ENCODE assay signal across 21 mouse cellular contexts in genomic region chr11:120382509-120382908, GRCm38 (mm10). TPM values are rescaled to one million over a fixed set of nuclear protein-coding genes. Genes with fewer than 3 reads are reported as not detected.
DNase-seq lines count a peak whose midpoint lies in the region; ATAC-seq and TF ChIP-seq lines count a peak whose summit lies in the region.
"Had no signal": no experiment of that assay in that cellular context is flagged by ENCODE, and none has a peak within 500 bp of the region (broad histone marks: within the 10 kb centered on the region; RNA-seq: fewer than 3 reads in every experiment).

No protein-coding gene starts in this region.

- H3K4me1 ChIP-seq in forebrain, embryonic 10.5 days, result peaks cover 20% of the 10 kb centered on the region
- H3K4me1 ChIP-seq in forebrain, embryonic 15.5 days, result peaks cover 11% of the 10 kb centered on the region
- H3K4me1 ChIP-seq in G1E (ENCODE audit: insufficient read depth, low read depth, low read length), result peaks cover 63% of the 10 kb centered on the region
- peaks cover 35% of the 10 kb centered on the region for H3K4me1 ChIP-seq in heart, embryonic 11.5 days (ENCODE audit: control insufficient read depth, insufficient read depth, low read length)
- H3K4me1 ChIP-seq in liver, postnatal 0 days (ENCODE audit: insufficient read depth), result peaks cover 21% of the 10 kb centered on the region

- H3K36me3 ChIP-seq in forebrain, embryonic 10.5 days (replicated peaks), result peaks cover 76% of the 10 kb centered on the region
- H3K36me3 ChIP-seq in forebrain, embryonic 15.5 days, result peaks cover 64% of the 10 kb centered on the region
- H3K36me3 ChIP-seq in G1E (replicated peaks), result peaks cover 88% of the 10 kb centered on the region
- H3K36me3 ChIP-seq in heart, embryonic 11.5 days (ENCODE audit: control insufficient read depth, insufficient read depth, low read length), result peaks cover 26% of the 10 kb centered on the region
- H3K36me3 ChIP-seq in liver, postnatal 0 days (replicated peaks; ENCODE audit: insufficient read depth, low read length), result peaks cover 65% of the 10 kb centered on the region

- no peak for DNase-seq in forebrain, embryonic 10.5 days (ENCODE audit: extremely low spot score, low spot score)
- no peak for DNase-seq in G1E (ENCODE audit: low spot score)
- DNase-seq in left cerebral cortex, postnatal 14 days (ENCODE audit: low spot score in 2 of 2), result peak; percentile 33 to 77
- DNase-seq in liver, postnatal 0 days, result no peak
- DNase-seq in spleen, adult 18-20 months, result no peak
- no peak for DNase-seq in kidney, postnatal 4 days
- DNase-seq: cerebellum, adult 9-10 months; gastrocnemius, postnatal 14 days; layer of hippocampus, adult 9-11 months had no signal

- H3K9me3 ChIP-seq in forebrain, embryonic 10.5 days, result no peaks in the 10 kb centered on the region
- no peaks in the 10 kb centered on the region for H3K9me3 ChIP-seq in forebrain, embryonic 15.5 days
- no peaks in the 10 kb centered on the region for H3K9me3 ChIP-seq in G1E (replicated peaks)
- H3K9me3 ChIP-seq in heart, embryonic 11.5 days (replicated peaks; ENCODE audit: control insufficient read depth, low read length), result no peaks in the 10 kb centered on the region
- H3K9me3 ChIP-seq in liver, postnatal 0 days (ENCODE audit: low read length), result no peaks in the 10 kb centered on the region
- H3K9me3 ChIP-seq: embryonic facial prominence, embryonic 15.5 days; forebrain, embryonic 13.5 days; limb, embryonic 10.5 days; midbrain, embryonic 10.5 days had no signal

- no peak overlapping the region for H3K27ac ChIP-seq in forebrain, embryonic 10.5 days
- H3K27ac ChIP-seq in forebrain, embryonic 15.5 days (replicated peaks), result no peak overlapping the region
- H3K27ac ChIP-seq in heart, embryonic 11.5 days (ENCODE audit: low read depth, low read length), result peak overlapping the region; percentile 80
- H3K27ac ChIP-seq in liver, postnatal 0 days (ENCODE audit: low read depth), result no peak overlapping the region
- H3K27ac ChIP-seq: embryonic facial prominence, embryonic 15.5 days; forebrain, embryonic 13.5 days; kidney, postnatal 0 days; limb, embryonic 10.5 days; liver, embryonic 14.5 days; midbrain, embryonic 10.5 days had no signal

- ATAC-seq in forebrain, embryonic 15.5 days (replicated peaks), result no peak
- ATAC-seq in G1E (ENCODE audit: extremely low read depth, insufficient number of reproducible peaks, low FRiP score, poor library complexity, severe bottlenecking), result no peak
- 0 out of 2 replicates have a peak, but pooled peaks have one; percentile 11 for ATAC-seq in heart, embryonic 11.5 days (replicated peaks; ENCODE audit: insufficient number of reproducible peaks, low FRiP score, low TSS enrichment)
- ATAC-seq in liver, postnatal 0 days, result no peak
- ATAC-seq: forebrain, embryonic 13.5 days had no signal

- no peak overlapping the region for H3K4me2 ChIP-seq in forebrain, embryonic 15.5 days (replicated peaks)
- H3K4me2 ChIP-seq in heart, embryonic 11.5 days, result no peak overlapping the region
- no peak overlapping the region for H3K4me2 ChIP-seq in liver, postnatal 0 days (ENCODE audit: low read depth, low read length)
- H3K4me2 ChIP-seq: embryonic facial prominence, embryonic 15.5 days; forebrain, embryonic 13.5 days had no signal

- no peak for TF ChIP-seq CTCF in G1E (IDR thresholded peaks at IDR 0.05; ENCODE audit: low read depth, low read length)
- no peak for TF ChIP-seq CTCF in liver, postnatal 0 days (IDR thresholded peaks at IDR 0.05; ENCODE audit: low read depth)

- H3K9ac ChIP-seq in forebrain, embryonic 15.5 days (replicated peaks), result no peak overlapping the region
- no peak overlapping the region for H3K9ac ChIP-seq in heart, embryonic 11.5 days (ENCODE audit: low read depth, low read length)
- H3K9ac ChIP-seq in liver, postnatal 0 days (replicated peaks), result no peak overlapping the region
- H3K9ac ChIP-seq: embryonic facial prominence, embryonic 15.5 days; forebrain, embryonic 13.5 days; liver, embryonic 14.5 days had no signal

- intact Hi-C loops in left cerebral cortex, postnatal 14 days (cut with DNase I), result no loop called here

- WGBS in forebrain, embryonic 10.5 days, result 95% methylated on average over 9 of the region's 9 CpGs
- 92% methylated on average over 9 of the region's 9 CpGs for WGBS in forebrain, embryonic 15.5 days
- WGBS in heart, embryonic 11.5 days (ENCODE audit: insufficient replicate concordance), result 58% methylated on average over 9 of the region's 9 CpGs
- WGBS in liver, postnatal 0 days (ENCODE audit: insufficient replicate concordance), result 91% methylated on average over 9 of the region's 9 CpGs

- no peaks in the 10 kb centered on the region for H3K27me3 ChIP-seq in forebrain, embryonic 10.5 days (ENCODE audit: poor library complexity, severe bottlenecking)
- no peaks in the 10 kb centered on the region for H3K27me3 ChIP-seq in forebrain, embryonic 15.5 days
- no peaks in the 10 kb centered on the region; the same call in 1 of the 2 replicates for H3K27me3 ChIP-seq in G1E (ENCODE audit: insufficient read depth, low read length)
- no peaks in the 10 kb centered on the region for H3K27me3 ChIP-seq in heart, embryonic 11.5 days (ENCODE audit: control insufficient read depth, insufficient read depth, low read length)
- H3K27me3 ChIP-seq in liver, postnatal 0 days (ENCODE audit: insufficient read depth, low read length), result no peaks in the 10 kb centered on the region
- H3K27me3 ChIP-seq: embryonic facial prominence, embryonic 15.5 days; forebrain, embryonic 13.5 days had no signal

- no peak for TF ChIP-seq EP300 in liver, postnatal 0 days (IDR thresholded peaks at IDR 0.05; ENCODE audit: low read depth)

- H3K4me3 ChIP-seq in forebrain, embryonic 10.5 days, result 0 out of 2 replicates have a peak overlapping the region, but pooled peaks have one; percentile 2
- no peak overlapping the region for H3K4me3 ChIP-seq in forebrain, embryonic 15.5 days
- H3K4me3 ChIP-seq in G1E (ENCODE audit: low read depth, low read length), result peak overlapping the region; percentile 46; the same call in 1 of the 2 replicates
- H3K4me3 ChIP-seq in heart, embryonic 11.5 days (ENCODE audit: low read depth, low read length), result no peak overlapping the region
- H3K4me3 ChIP-seq in liver, postnatal 0 days (ENCODE audit: low read depth, low read length), result no peak overlapping the region
- H3K4me3 ChIP-seq: embryonic facial prominence, embryonic 15.5 days; forebrain, embryonic 13.5 days; limb, embryonic 10.5 days; midbrain, embryonic 10.5 days had no signal

RNA-seq across cellular contexts. Expression of gene Faap100, which starts 3.9 kb away (rescaled TPM):
- polyA plus RNA-seq in forebrain, embryonic 10.5 days (2016; fragmentation: Nextera tagmentation; extraction: Ambion mirVana), result 33.8 and 36.0 TPM in 2 replicates
- 72.1 and 74.1 TPM in 2 replicates for polyA plus RNA-seq in forebrain, embryonic 15.5 days (2015; fragmentation: Nextera tagmentation; extraction: Ambion mirVana)
- total RNA-seq in G1E (2014; fragmentation: Nextera tagmentation) (12.0 and 13.6 TPM in 2 replicates), G1E (2017) (5.2 and 6.2 TPM in 2 replicates)
- polyA plus RNA-seq in G1E (2012), result 29.7 and 30.6 TPM in 2 replicates
- 24.2 and 29.6 TPM in 2 replicates for polyA plus RNA-seq in heart, embryonic 11.5 days (2014; fragmentation: Nextera tagmentation; extraction: Ambion mirVana)
- 10 to 100 TPM; 30.4 to 35.9 TPM for total RNA-seq in left cerebral cortex, postnatal 14 days (2021)
- polyA plus RNA-seq in liver, postnatal 0 days (2015; fragmentation: Nextera tagmentation; extraction: Ambion mirVana), result 5.5 and 5.8 TPM in 2 replicates

RNA-seq across cellular contexts. Expression of gene Fscn2, which starts 21.2 kb away (rescaled TPM):
- polyA plus RNA-seq in forebrain, embryonic 10.5 days (2016; fragmentation: Nextera tagmentation; extraction: Ambion mirVana), result 0.32 TPM in 1 of 2 replicates, not detected in the other
- polyA plus RNA-seq in forebrain, embryonic 15.5 days (2015; fragmentation: Nextera tagmentation; extraction: Ambion mirVana), result 0.97 and 1.3 TPM in 2 replicates
- not detected in 2 replicates for total RNA-seq in G1E (2014; fragmentation: Nextera tagmentation)
- 0.11 TPM in 1 of 2 replicates, not detected in the other for total RNA-seq in G1E (2017)
- polyA plus RNA-seq in G1E (2012), result 0.03 TPM in 1 of 2 replicates, not detected in the other
- 0.57 TPM in 1 of 2 replicates, not detected in the other for polyA plus RNA-seq in heart, embryonic 11.5 days (2014; fragmentation: Nextera tagmentation; extraction: Ambion mirVana)
- under 1 TPM in 1 of 2 experiments, not detected in 1; 0.80 TPM for total RNA-seq in left cerebral cortex, postnatal 14 days (2021)
- polyA plus RNA-seq in liver, postnatal 0 days (2015; fragmentation: Nextera tagmentation; extraction: Ambion mirVana), result not detected in 2 replicates
- polyA plus RNA-seq: liver, embryonic 14.5 days had no signal

RNA-seq across cellular contexts. Expression of gene Actg1, which starts 34.2 kb away (rescaled TPM):
- polyA plus RNA-seq in forebrain, embryonic 10.5 days (2016; fragmentation: Nextera tagmentation; extraction: Ambion mirVana), result 2,559 and 2,733 TPM in 2 replicates
- 3,835 and 3,917 TPM in 2 replicates for polyA plus RNA-seq in forebrain, embryonic 15.5 days (2015; fragmentation: Nextera tagmentation; extraction: Ambion mirVana)
- total RNA-seq in G1E (2014; fragmentation: Nextera tagmentation), result 128 and 155 TPM in 2 replicates
- total RNA-seq in G1E (2017), result 179 and 181 TPM in 2 replicates
- 53.9 and 112 TPM in 2 replicates for polyA plus RNA-seq in G1E (2012)
- 1,448 and 1,508 TPM in 2 replicates for polyA plus RNA-seq in heart, embryonic 11.5 days (2014; fragmentation: Nextera tagmentation; extraction: Ambion mirVana)
- 1,000 to 10,000 TPM; 1,748 to 1,778 TPM for total RNA-seq in left cerebral cortex, postnatal 14 days (2021)
- polyA plus RNA-seq in liver, postnatal 0 days (2015; fragmentation: Nextera tagmentation; extraction: Ambion mirVana), result 463 and 498 TPM in 2 replicates

RNA-seq across cellular contexts. Expression of gene Nploc4, which starts 55.0 kb away (rescaled TPM):
- 45.9 and 46.9 TPM in 2 replicates for polyA plus RNA-seq in forebrain, embryonic 10.5 days (2016; fragmentation: Nextera tagmentation; extraction: Ambion mirVana)
- 34.8 and 35.2 TPM in 2 replicates for polyA plus RNA-seq in forebrain, embryonic 15.5 days (2015; fragmentation: Nextera tagmentation; extraction: Ambion mirVana)
- total RNA-seq in G1E (2014; fragmentation: Nextera tagmentation) (58.4 and 61.7 TPM in 2 replicates), G1E (2017) (38.7 and 42.7 TPM in 2 replicates)
- polyA plus RNA-seq in G1E (2012), result 68.2 and 72.4 TPM in 2 replicates
- polyA plus RNA-seq in heart, embryonic 11.5 days (2014; fragmentation: Nextera tagmentation; extraction: Ambion mirVana), result 31.0 and 36.7 TPM in 2 replicates
- 10 to 100 TPM; 67.8 to 71.3 TPM for total RNA-seq in left cerebral cortex, postnatal 14 days (2021)
- polyA plus RNA-seq in liver, postnatal 0 days (2015; fragmentation: Nextera tagmentation; extraction: Ambion mirVana), result 12.5 and 12.8 TPM in 2 replicates

RNA-seq across cellular contexts. Expression of gene Tspan10, which starts 59.9 kb away (rescaled TPM):
- 0.30 and 1.6 TPM in 2 replicates for polyA plus RNA-seq in forebrain, embryonic 10.5 days (2016; fragmentation: Nextera tagmentation; extraction: Ambion mirVana)
- not detected in 2 replicates for polyA plus RNA-seq in forebrain, embryonic 15.5 days (2015; fragmentation: Nextera tagmentation; extraction: Ambion mirVana)
- total RNA-seq in G1E (2014; fragmentation: Nextera tagmentation), result 0.68 TPM in 1 of 2 replicates, not detected in the other
- not detected in 2 replicates for total RNA-seq in G1E (2017)
- polyA plus RNA-seq in G1E (2012), result not detected in 2 replicates
- polyA plus RNA-seq in heart, embryonic 11.5 days (2014; fragmentation: Nextera tagmentation; extraction: Ambion mirVana), result not detected in 2 replicates
- total RNA-seq in left cerebral cortex, postnatal 14 days (2021), result 1 to 10 TPM in 1 of 2 experiments, not detected in 1; 3.6 TPM
- not detected in 2 replicates for polyA plus RNA-seq in liver, postnatal 0 days (2015; fragmentation: Nextera tagmentation; extraction: Ambion mirVana)
- total RNA-seq: adrenal gland, postnatal 25 days; gastrocnemius, postnatal 14 days; neutrophil, adult 5-6 weeks had no signal
- polyA plus RNA-seq: forebrain, embryonic 13.5 days; hindbrain, embryonic 11.5 days; intestine, embryonic 14.5 days; kidney, postnatal 0 days; limb, embryonic 10.5 days; liver, embryonic 14.5 days had no signal

Comparison
In these comparisons a context has a peak if more than half of its experiments do, and no peak if none do; other contexts are left out.
1. H3K4me3 ChIP-seq: peak in forebrain, embryonic 10.5 days (single experiment) and G1E (single experiment); none in forebrain, embryonic 15.5 days (single experiment), heart, embryonic 11.5 days (single experiment) and liver, postnatal 0 days (single experiment).
2. DNase-seq: peak in left cerebral cortex, postnatal 14 days (2 of 2); none in forebrain, embryonic 10.5 days (single experiment), G1E (single experiment), liver, postnatal 0 days (single experiment), spleen, adult 18-20 months (0 of 2) and kidney, postnatal 4 days (0 of 2).